ENCODE assay signal across 12 mouse cellular contexts in the genomic region with DNA sequence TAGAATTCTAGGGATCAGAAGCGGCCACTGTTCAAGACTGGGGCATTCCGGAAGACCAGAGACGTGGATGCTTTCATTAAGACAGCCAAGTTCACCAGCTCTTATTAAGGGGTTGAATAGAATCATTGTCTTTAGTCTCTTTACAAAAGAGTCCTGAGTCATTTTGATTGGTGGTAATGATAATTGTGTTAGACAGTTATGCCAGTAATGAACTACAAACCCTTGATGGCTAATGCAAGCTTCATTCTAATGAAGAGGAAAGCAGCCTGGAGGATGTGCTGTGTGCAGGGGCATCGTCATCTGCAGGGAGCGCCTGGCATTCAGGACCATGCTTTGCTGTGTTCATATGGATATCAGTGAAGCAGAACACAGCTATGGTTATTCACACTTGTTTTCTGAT.
"Had no signal": no experiment of that assay in that cellular context is flagged by ENCODE, and none has a peak within 500 bp of the region (broad histone marks: within the 10 kb centered on the region; RNA-seq: fewer than 3 reads in every experiment).

No protein-coding gene starts in this region.

- H3K27me3 ChIP-seq: limb, embryonic 13.5 days; midbrain, embryonic 12.5 days; neural tube, embryonic 13.5 days had no signal

- H3K9me3 ChIP-seq: limb, embryonic 13.5 days; midbrain, embryonic 12.5 days; neural tube, embryonic 13.5 days had no signal

- ATAC-seq: midbrain, embryonic 16.5 days had no signal

- DNase-seq: kidney, postnatal 14 days; left cerebral cortex, postnatal 4 days; lung, adult 18-20 months; right cerebral cortex, postnatal 4 days; spleen, adult 18-20 months; thymus, adult 18-20 months; thymus, postnatal 14 days had no signal

- H3K27ac ChIP-seq: limb, embryonic 13.5 days; liver, embryonic 14.5 days; midbrain, embryonic 12.5 days; neural tube, embryonic 13.5 days had no signal

- H3K4me2 ChIP-seq: limb, embryonic 13.5 days; midbrain, embryonic 12.5 days; neural tube, embryonic 13.5 days had no signal

- H3K36me3 ChIP-seq: limb, embryonic 13.5 days; midbrain, embryonic 12.5 days; neural tube, embryonic 13.5 days had no signal

- H3K9ac ChIP-seq: limb, embryonic 13.5 days; liver, embryonic 14.5 days; midbrain, embryonic 12.5 days; neural tube, embryonic 13.5 days had no signal

- H3K4me3 ChIP-seq: limb, embryonic 13.5 days; midbrain, embryonic 12.5 days; neural tube, embryonic 13.5 days had no signal
